Mouse (Mus musculus) layer of hippocampus, postnatal 25 days (tissue): Measurements from ENCODE around the gene Morn3. TPM values are rescaled to one million over a fixed set of nuclear protein-coding genes. Genes with fewer than 3 reads are reported as not detected.

Experiments used
- DNase-seq, 2 experiments: peaks; one replicate each; pipeline ENCODE4 v3.0.0; 2022; ENCODE audit warnings: mixed read lengths in 2 of 2, low spot score in 1 of 2; ENCODE audit errors: extremely low spot score in 1 of 2
- total RNA-seq, 2 experiments: library from RNA; stranded (reverse); gene quantifications; 2 replicates each; pipeline ENCODE4 v1.2.3; 2021

Gene Morn3
- total RNA-seq, 2 experiments from 2014 or later, result 1.5 TPM; not detected in 1

- DNase-seq, result no peak
Observed at GRCm38 (mm10) chr5:123060706-123061401, 14.0 kb upstream of the Morn3 start.

GRCm38 (mm10) chr5:123059757-123060520 lies 13.1 kb upstream of the Morn3 start:
- DNase-seq, result no peak

GRCm38 (mm10) chr5:123058251-123059102 lies 11.7 kb upstream of the Morn3 start:
- DNase-seq, result no peak

- DNase-seq, result peak; percentile 93 to 94
Observed at GRCm38 (mm10) chr5:123057366-123058250, 10.8 kb upstream of the Morn3 start.

- DNase-seq, result no peak
Observed at GRCm38 (mm10) chr5:123051736-123052135, 4.9 kb upstream of the Morn3 start.

- no peak for DNase-seq
Observed at GRCm38 (mm10) chr5:123050918-123051317, 4.1 kb upstream of the Morn3 start.

- DNase-seq, result no peak
Observed at GRCm38 (mm10) chr5:123049271-123049670, 2.5 kb upstream of the Morn3 start.

GRCm38 (mm10) chr5:123045561-123046295 lies 1.1 kb downstream of the Morn3 start:
- DNase-seq, result peak in 1 of 2 experiments; percentile 59

- no peak for DNase-seq
Observed at GRCm38 (mm10) chr5:123043856-123044255, 3.0 kb downstream of the Morn3 start.

- no peak for DNase-seq
Observed at GRCm38 (mm10) chr5:123040796-123041195, 6.0 kb downstream of the Morn3 start.

- no peak for DNase-seq
Observed at GRCm38 (mm10) chr5:123039120-123039752, 7.6 kb downstream of the Morn3 start.

GRCm38 (mm10) chr5:123038115-123038514 lies 8.7 kb downstream of the Morn3 start:
- no peak for DNase-seq

GRCm38 (mm10) chr5:123035564-123035963 lies 11.3 kb downstream of the Morn3 start:
- no peak for DNase-seq

GRCm38 (mm10) chr5:123035089-123035488 lies 11.7 kb downstream of the Morn3 start:
- DNase-seq, result no peak

GRCm38 (mm10) chr5:123033646-123034160 lies 13.1 kb downstream of the Morn3 start:
- no peak for DNase-seq

- no peak for DNase-seq
Observed at GRCm38 (mm10) chr5:123031312-123031711, 15.5 kb downstream of the Morn3 start.

GRCm38 (mm10) chr5:123029729-123030128 lies 17.1 kb downstream of the Morn3 start:
- DNase-seq, result no peak

- no peak for DNase-seq
Observed at GRCm38 (mm10) chr5:123027436-123027835, 19.4 kb downstream of the Morn3 start.

GRCm38 (mm10) chr5:123026414-123026813 lies 20.4 kb downstream of the Morn3 start:
- no peak for DNase-seq
